Mouse (Mus musculus) ES-E14 (cell line): ENCODE results near the gene Spop.

Experiments used
- CHD2 ChIP-seq: IDR thresholded peaks from 2 replicates; pipeline ENCODE4 v1.6.1; 2014; ENCODE audit warnings: mild to moderate bottlenecking, low read depth, low read length, inconsistent platforms
- HCFC1 ChIP-seq: IDR thresholded peaks from 2 replicates; pipeline ENCODE4 v1.6.1; 2012; ENCODE audit warnings: low read length, inconsistent platforms, borderline replicate concordance; ENCODE audit not compliant: insufficient read depth
- MAFK ChIP-seq: IDR thresholded peaks from 2 replicates; pipeline ENCODE4 v1.6.1; 2014; ENCODE audit warnings: mild to moderate bottlenecking, low read depth, low read length, inconsistent platforms; ENCODE audit not compliant: insufficient read depth
- ZC3H11A ChIP-seq: IDR thresholded peaks from 2 replicates; pipeline ENCODE4 v1.6.1; 2012; ENCODE audit warnings: low read depth, mild to moderate bottlenecking, inconsistent platforms, low read length, borderline replicate concordance
- ZNF384 ChIP-seq: IDR thresholded peaks from 2 replicates; pipeline ENCODE4 v1.6.1; 2012; ENCODE audit warnings: low read depth, low read length, inconsistent platforms

DNA sequence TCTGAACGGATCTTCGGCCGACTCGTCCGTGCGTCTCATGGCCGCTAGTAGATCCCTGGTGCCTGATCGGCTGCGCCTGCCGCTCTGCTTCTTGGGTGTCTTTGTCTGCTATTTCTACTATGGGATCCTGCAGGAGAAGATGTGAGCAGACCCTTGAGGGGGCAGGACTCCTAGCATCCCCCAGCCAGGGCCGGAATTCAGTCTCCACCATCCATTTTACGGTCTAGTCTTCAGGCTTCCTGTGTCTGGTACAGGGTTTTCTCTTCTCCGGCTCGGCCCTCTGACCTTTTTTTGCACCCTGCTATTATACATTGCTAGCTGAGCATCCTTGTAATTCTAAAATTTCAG lies 28.9 kb upstream of the Spop start:
- TF ChIP-seq CHD2: no peak
- TF ChIP-seq MAFK: no peak
- TF ChIP-seq ZNF384: no peak
- no peak for TF ChIP-seq HCFC1
- no peak for TF ChIP-seq ZC3H11A
